In genomic region chr16:30439841-30440240, GRCm38 (mm10) we compare ENCODE assay signal across 26 mouse cellular contexts. TPM values are rescaled to one million over a fixed set of nuclear protein-coding genes. Genes with fewer than 3 reads are reported as not detected.
A peak's percentile ranks its signal among the peaks of the same experiment; 100 is the strongest.
DNase-seq lines count a peak whose midpoint lies in the region; ATAC-seq and TF ChIP-seq lines count a peak whose summit lies in the region.
"Had no signal": no experiment of that assay in that cellular context is flagged by ENCODE, and none has a peak within 500 bp of the region (broad histone marks: within the 10 kb centered on the region; RNA-seq: fewer than 3 reads in every experiment).

No protein-coding gene starts in this region.

- no peaks in the 10 kb centered on the region for H3K27me3 ChIP-seq in heart, embryonic 11.5 days (ENCODE audit: control insufficient read depth, insufficient read depth, low read length)
- no peaks in the 10 kb centered on the region for H3K27me3 ChIP-seq in heart, adult 2 months (ENCODE audit: control insufficient read depth, insufficient read depth, low read length)
- no peaks in the 10 kb centered on the region for H3K27me3 ChIP-seq in intestine, embryonic 14.5 days (replicated peaks; ENCODE audit: control insufficient read depth, insufficient read depth, low read length)
- H3K27me3 ChIP-seq in intestine, embryonic 16.5 days (replicated peaks; ENCODE audit: control insufficient read depth, insufficient read depth, low read length), result no peaks in the 10 kb centered on the region
- H3K27me3 ChIP-seq in lung, postnatal 0 days (replicated peaks; ENCODE audit: insufficient read depth, low read length), result no peaks in the 10 kb centered on the region
- H3K27me3 ChIP-seq: embryonic facial prominence, embryonic 13.5 days; forebrain, embryonic 13.5 days; liver, embryonic 13.5 days; neural tube, embryonic 15.5 days; Patski had no signal

- H3K4me1 ChIP-seq in heart, embryonic 11.5 days (ENCODE audit: control insufficient read depth, insufficient read depth, low read length), result peaks cover 16% of the 10 kb centered on the region
- no peaks in the 10 kb centered on the region for H3K4me1 ChIP-seq in heart, adult 2 months (ENCODE audit: control insufficient read depth, insufficient read depth, low read length)
- H3K4me1 ChIP-seq in intestine, embryonic 14.5 days (replicated peaks; ENCODE audit: control insufficient read depth, insufficient read depth, low read length), result no peaks in the 10 kb centered on the region; the same call in 1 of the 2 replicates
- no peaks in the 10 kb centered on the region for H3K4me1 ChIP-seq in intestine, embryonic 16.5 days (ENCODE audit: control insufficient read depth, insufficient read depth, low read length)
- no peaks in the 10 kb centered on the region for H3K4me1 ChIP-seq in lung, postnatal 0 days (ENCODE audit: insufficient read depth, low read depth, low read length)
- H3K4me1 ChIP-seq: neural tube, embryonic 15.5 days had no signal

- no peak for TF ChIP-seq POLR2A in heart, adult 2 months (IDR thresholded peaks at IDR 0.05; ENCODE audit: insufficient read depth, low read depth, low read length)

- H3K36me3 ChIP-seq in heart, embryonic 11.5 days (ENCODE audit: control insufficient read depth, insufficient read depth, low read length), result no peaks in the 10 kb centered on the region
- no peaks in the 10 kb centered on the region for H3K36me3 ChIP-seq in heart, adult 2 months (ENCODE audit: control insufficient read depth, insufficient read depth, low read length)
- no peaks in the 10 kb centered on the region for H3K36me3 ChIP-seq in intestine, embryonic 14.5 days (ENCODE audit: control insufficient read depth, insufficient read depth, low read length)
- no peaks in the 10 kb centered on the region for H3K36me3 ChIP-seq in intestine, embryonic 16.5 days (ENCODE audit: control insufficient read depth, insufficient read depth, low read length)
- H3K36me3 ChIP-seq in lung, postnatal 0 days (ENCODE audit: insufficient read depth, low read length), result no peaks in the 10 kb centered on the region
- H3K36me3 ChIP-seq: embryonic facial prominence, embryonic 13.5 days; liver, embryonic 13.5 days; neural tube, embryonic 15.5 days had no signal

- H3K4me3 ChIP-seq in heart, embryonic 11.5 days (ENCODE audit: low read depth, low read length), result no peak overlapping the region
- H3K4me3 ChIP-seq in heart, adult 2 months, result no peak overlapping the region
- H3K4me3 ChIP-seq in intestine, embryonic 14.5 days (ENCODE audit: low read depth, low read length), result no peak overlapping the region
- no peak overlapping the region for H3K4me3 ChIP-seq in intestine, embryonic 16.5 days (ENCODE audit: low read length)
- no peak overlapping the region for H3K4me3 ChIP-seq in lung, postnatal 0 days (ENCODE audit: low read depth, low read length)
- H3K4me3 ChIP-seq: embryonic facial prominence, embryonic 13.5 days; forebrain, embryonic 13.5 days; liver, embryonic 13.5 days; neural tube, embryonic 15.5 days had no signal

- H3K4me2 ChIP-seq in heart, embryonic 11.5 days, result no peak overlapping the region
- no peak overlapping the region for H3K4me2 ChIP-seq in intestine, embryonic 14.5 days (ENCODE audit: low read length)
- no peak overlapping the region for H3K4me2 ChIP-seq in intestine, embryonic 16.5 days (ENCODE audit: low read depth, low read length)
- no peak overlapping the region for H3K4me2 ChIP-seq in lung, postnatal 0 days (replicated peaks; ENCODE audit: low read depth, low read length)
- H3K4me2 ChIP-seq: embryonic facial prominence, embryonic 13.5 days; forebrain, embryonic 13.5 days; hindbrain, embryonic 14.5 days; liver, embryonic 13.5 days; neural tube, embryonic 15.5 days had no signal

- TF ChIP-seq EP300 in heart, adult 2 months (IDR thresholded peaks at IDR 0.05; ENCODE audit: insufficient read depth, low read depth, low read length), result no peak
- TF ChIP-seq EP300 in lung, postnatal 0 days (IDR thresholded peaks at IDR 0.05), result no peak

- no peak for DNase-seq in heart, adult 2 months
- DNase-seq in intestine, embryonic 14.5 days (ENCODE audit: low spot score), result peak; percentile 36
- DNase-seq in NIH3T3 (ENCODE audit: low read depth), result peak; percentile 76
- DNase-seq in yolk sac, embryonic 10.5 days (ENCODE audit: low spot score), result peak; percentile 10
- no peak for DNase-seq in thymus, postnatal 4 days
- no peak for DNase-seq in lung, postnatal 0 days (ENCODE audit: low spot score)
- DNase-seq: cerebellum, adult 11-12 months; cerebellum, adult 9-11 months; embryo, embryonic 11 days; gastrocnemius, postnatal 14 days; kidney, adult 18-20 months; layer of hippocampus, postnatal 36 days; left cerebral cortex, postnatal 4 days; liver, embryonic 13.5 days; lung, adult 2 months; lung, postnatal 14 days; midbrain, embryonic 14.5 days; retina, postnatal 1 day; right cerebral cortex, postnatal 14 days had no signal

- no peak overlapping the region for H3K9ac ChIP-seq in heart, embryonic 11.5 days (ENCODE audit: low read depth, low read length)
- H3K9ac ChIP-seq in heart, adult 2 months (ENCODE audit: low read depth, low read length), result no peak overlapping the region
- H3K9ac ChIP-seq in intestine, embryonic 14.5 days (ENCODE audit: low read length), result no peak overlapping the region
- no peak overlapping the region; the same call in 1 of the 2 replicates for H3K9ac ChIP-seq in intestine, embryonic 16.5 days (ENCODE audit: low read depth, low read length)
- H3K9ac ChIP-seq in lung, postnatal 0 days (replicated peaks; ENCODE audit: low read depth), result no peak overlapping the region
- H3K9ac ChIP-seq: embryonic facial prominence, embryonic 13.5 days; forebrain, embryonic 13.5 days; hindbrain, embryonic 14.5 days; liver, embryonic 13.5 days; neural tube, embryonic 15.5 days had no signal

- WGBS in heart, embryonic 11.5 days (ENCODE audit: insufficient replicate concordance), result 34% methylated on average over 5 of the region's 5 CpGs
- 73% methylated on average over 5 of the region's 5 CpGs for WGBS in heart, adult 2 months
- WGBS in intestine, embryonic 14.5 days, result 76% methylated on average over 5 of the region's 5 CpGs
- WGBS in intestine, embryonic 16.5 days, result 77% methylated on average over 5 of the region's 5 CpGs
- WGBS in lung, postnatal 0 days, result 62% methylated on average over 5 of the region's 5 CpGs

- no peaks in the 10 kb centered on the region for H3K79me2 ChIP-seq in heart, adult 2 months (replicated peaks; ENCODE audit: control insufficient read depth, insufficient read depth, low read length)

- no peaks in the 10 kb centered on the region for H3K9me3 ChIP-seq in heart, embryonic 11.5 days (replicated peaks; ENCODE audit: control insufficient read depth, low read length)
- no peaks in the 10 kb centered on the region for H3K9me3 ChIP-seq in intestine, embryonic 14.5 days (ENCODE audit: control insufficient read depth, low read length)
- no peaks in the 10 kb centered on the region for H3K9me3 ChIP-seq in intestine, embryonic 16.5 days (ENCODE audit: control insufficient read depth, low read length)
- H3K9me3 ChIP-seq in lung, postnatal 0 days (ENCODE audit: low read length), result no peaks in the 10 kb centered on the region
- H3K9me3 ChIP-seq: embryonic facial prominence, embryonic 13.5 days; forebrain, embryonic 13.5 days; liver, embryonic 13.5 days; neural tube, embryonic 15.5 days had no signal

- H3K27ac ChIP-seq in heart, embryonic 11.5 days (ENCODE audit: low read depth, low read length), result peak overlapping the region; percentile 77
- H3K27ac ChIP-seq in heart, adult 2 months, result no peak overlapping the region
- no peak overlapping the region for H3K27ac ChIP-seq in intestine, embryonic 14.5 days (ENCODE audit: low read depth)
- H3K27ac ChIP-seq in intestine, embryonic 16.5 days (ENCODE audit: low read length), result no peak overlapping the region
- no peak overlapping the region for H3K27ac ChIP-seq in lung, postnatal 0 days (ENCODE audit: low read length)
- H3K27ac ChIP-seq: embryonic facial prominence, embryonic 13.5 days; forebrain, embryonic 13.5 days; hindbrain, embryonic 14.5 days; liver, embryonic 13.5 days; neural tube, embryonic 15.5 days had no signal

- peak; percentile 67 for ATAC-seq in heart, embryonic 11.5 days (replicated peaks; ENCODE audit: insufficient number of reproducible peaks, low FRiP score, low TSS enrichment)
- no peak for ATAC-seq in intestine, embryonic 14.5 days (replicated peaks; ENCODE audit: low FRiP score, low TSS enrichment, low read depth)
- ATAC-seq in intestine, embryonic 16.5 days, result no peak
- ATAC-seq in lung, postnatal 0 days, result no peak
- ATAC-seq: forebrain, embryonic 13.5 days; Patski had no signal

- TF ChIP-seq CTCF in heart, adult 2 months (IDR thresholded peaks at IDR 0.05), result no peak
- no peak for TF ChIP-seq CTCF in lung, postnatal 0 days (IDR thresholded peaks at IDR 0.05)

- intact Hi-C loops in heart, adult 2 months (cut with DNase I), result no loop called here

RNA-seq across cellular contexts. Expression of gene Atp13a3, which starts 34.1 kb away (rescaled TPM):
- polyA plus RNA-seq in heart, embryonic 11.5 days (2014; fragmentation: Nextera tagmentation; extraction: Ambion mirVana), result 14.3 TPM in 2 replicates
- 10 to 100 TPM; 48.2 to 54.7 TPM for total RNA-seq in heart, adult 2 months (2021)
- polyA plus RNA-seq in heart, adult 2 months (2012; rRNA removed), result 10.6 and 24.7 TPM in 2 replicates
- polyA plus RNA-seq in intestine, embryonic 14.5 days (2014; fragmentation: Nextera tagmentation; extraction: Ambion mirVana), result 23.5 and 28.3 TPM in 2 replicates
- 14.1 and 17.2 TPM in 2 replicates for polyA plus RNA-seq in intestine, embryonic 16.5 days (2015; fragmentation: Nextera tagmentation; extraction: Ambion mirVana)
- 18.9 and 19.3 TPM in 2 replicates for polyA plus RNA-seq in lung, postnatal 0 days (2015; fragmentation: Nextera tagmentation; extraction: Ambion mirVana)

Comparison
In these comparisons a context has a peak if more than half of its experiments do, and no peak if none do; other contexts are left out.
1. DNase-seq: peak in intestine, embryonic 14.5 days (single experiment), NIH3T3 (single experiment) and yolk sac, embryonic 10.5 days (single experiment); none in heart, adult 2 months (0 of 2), thymus, postnatal 4 days (single experiment) and lung, postnatal 0 days (single experiment).